Mouse (Mus musculus) heart, embryonic 11.5 days (tissue): ENCODE data around the gene Trim14. TPM values are rescaled to one million over a fixed set of nuclear protein-coding genes. Genes with fewer than 3 reads are reported as not detected.

Experiments used
- ATAC-seq: fragments of 200-750 bp; cut with Nextera tagmentation; replicated peaks from 2 replicates; pipeline ENCODE4 v1.8.0; 2017; ENCODE audit warnings: moderate library complexity; ENCODE audit not compliant: insufficient number of reproducible peaks, low FRiP score, low TSS enrichment
- H3K27ac ChIP-seq: fragments of 300-500 bp; sonication (generic); 2 replicates; pipeline ENCODE4 v1.5.1; 2014; ENCODE audit warnings: mild to moderate bottlenecking, low read depth, low read length
- H3K27me3 ChIP-seq: fragments of 300-500 bp; sonication (generic); 2 replicates; pipeline ENCODE4 v1.6.1; 2014; ENCODE audit warnings: mild to moderate bottlenecking, low read length, mixed read lengths; ENCODE audit not compliant: control insufficient read depth, insufficient read depth
- H3K36me3 ChIP-seq: fragments of 300-500 bp; sonication (generic); 2 replicates; pipeline ENCODE4 v1.6.1; 2014; ENCODE audit warnings: mild to moderate bottlenecking, low read length, moderate library complexity, mixed read lengths; ENCODE audit not compliant: control insufficient read depth, insufficient read depth
- H3K4me1 ChIP-seq: fragments of 300-500 bp; sonication (generic); 2 replicates; pipeline ENCODE4 v1.6.1; 2014; ENCODE audit warnings: low read length; ENCODE audit not compliant: control insufficient read depth, insufficient read depth
- H3K4me2 ChIP-seq: fragments of 300-500 bp; sonication (generic); 2 replicates; pipeline ENCODE4 v1.6.1; 2014; ENCODE audit warnings: mild to moderate bottlenecking, moderate library complexity
- H3K4me3 ChIP-seq: fragments of 300-500 bp; sonication (generic); 2 replicates; pipeline ENCODE4 v1.5.1; 2014; ENCODE audit warnings: low read depth, low read length
- H3K9ac ChIP-seq: fragments of 300-500 bp; sonication (generic); 2 replicates; pipeline ENCODE4 v1.6.1; 2014; ENCODE audit warnings: mild to moderate bottlenecking, low read depth, low read length, moderate library complexity
- H3K9me3 ChIP-seq: fragments of 300-500 bp; sonication (generic); replicated peaks from 2 replicates; pipeline ENCODE4 v1.6.1; 2016; ENCODE audit warnings: low read length; ENCODE audit not compliant: control insufficient read depth
- WGBS: fragments of 180-500 bp; shearing (Covaris S2); extraction: QIAGEN DNeasy Blood & Tissue Kit; methylation state at CpG from one replicate; pipeline ENCODE4 v1.1.7; 2014; ENCODE audit not compliant: insufficient replicate concordance; 5-methylcytosine and 5-hydroxymethylcytosine counted together
- polyA plus RNA-seq: library from polyadenylated mRNA; unstranded; fragments of >200 nt; fragmentation: Nextera tagmentation; extraction: Ambion mirVana; gene quantifications from 2 replicates; pipeline ENCODE4 v1.2.1, GENCODE M21; 2014

The Trim14 gene
- polyA plus RNA-seq, 1 experiment from 2014 or later, result 1.8 TPM

DNA sequence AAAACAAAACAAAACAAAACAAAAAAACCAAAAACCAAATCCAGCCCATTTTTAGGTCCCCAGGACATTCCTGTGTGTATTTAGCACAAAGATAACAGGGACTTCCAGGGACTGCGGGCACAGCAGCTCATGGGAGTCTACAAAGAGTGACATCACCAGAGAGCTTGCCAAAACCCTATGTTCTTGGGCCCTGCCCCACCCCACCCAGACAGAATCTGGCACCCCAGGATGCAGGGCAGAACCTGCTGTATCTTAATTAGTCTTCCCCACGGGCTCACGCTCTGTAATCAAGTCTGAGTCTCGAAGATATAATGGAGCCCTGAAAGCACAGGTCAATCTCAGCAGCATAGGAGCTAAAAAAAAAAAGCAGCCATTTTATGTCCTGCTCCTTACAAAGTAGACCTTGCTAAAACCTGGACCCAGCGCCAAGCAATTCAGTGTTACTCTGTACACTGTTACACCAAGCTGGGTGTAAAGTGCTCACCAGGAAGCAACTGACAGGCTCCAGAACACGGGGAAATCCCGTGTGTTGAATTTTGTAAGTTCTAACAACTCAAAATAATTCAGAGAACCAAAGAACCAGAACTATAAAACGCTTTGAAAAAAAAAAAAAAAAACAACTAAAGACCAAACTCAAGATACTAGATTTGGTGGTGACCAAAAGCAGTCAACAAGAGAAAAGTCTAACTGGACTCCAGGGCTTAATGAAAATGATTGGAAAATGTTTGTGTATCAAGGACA, 31.2 kb upstream of the Trim14 start:
- H3K9ac ChIP-seq, result no peak overlapping the region
- H3K4me1 ChIP-seq, result no peaks in the 10 kb centered on the region
- no peaks in the 10 kb centered on the region for H3K9me3 ChIP-seq
- no peak overlapping the region for H3K4me2 ChIP-seq
- no peaks in the 10 kb centered on the region for H3K27me3 ChIP-seq
- WGBS, result 51% methylated on average over 8 of the region's 8 CpGs
- H3K4me3 ChIP-seq, result no peak overlapping the region
- no peaks in the 10 kb centered on the region for H3K36me3 ChIP-seq
- ATAC-seq, result no peak
- H3K27ac ChIP-seq, result no peak overlapping the region

DNA sequence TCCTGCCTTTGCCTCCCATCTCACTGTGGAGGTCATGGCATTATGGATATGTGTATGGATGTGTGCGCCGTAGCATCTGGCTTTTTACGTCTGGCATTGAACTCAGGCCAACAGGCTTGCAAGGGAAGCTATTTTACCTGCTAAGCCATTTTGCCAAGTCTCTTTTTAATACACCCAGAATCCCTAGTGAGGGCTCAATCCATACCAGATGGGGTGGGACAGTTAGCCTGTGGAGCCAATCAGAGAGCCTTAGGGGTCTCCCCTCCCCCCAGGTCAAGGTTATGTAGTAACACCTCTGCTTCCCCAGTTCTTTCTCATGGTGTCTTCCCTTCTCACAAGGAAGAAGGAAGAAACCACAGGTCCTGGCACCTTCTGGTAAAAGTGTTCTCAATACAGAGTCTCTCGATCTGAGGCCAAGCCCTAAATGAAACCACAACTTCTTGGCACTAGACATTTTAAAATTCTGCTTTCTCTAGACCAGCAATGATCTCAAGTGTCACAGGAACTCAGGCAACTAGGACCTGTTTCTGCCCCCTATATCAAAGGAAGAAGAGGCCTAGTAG, 29.5 kb upstream of the Trim14 start:
- H3K4me3 ChIP-seq, result no peak overlapping the region
- no peaks in the 10 kb centered on the region for H3K4me1 ChIP-seq
- no peaks in the 10 kb centered on the region for H3K36me3 ChIP-seq
- ATAC-seq, result no peak
- WGBS, result 89% methylated on average over 4 of the region's 4 CpGs
- H3K9me3 ChIP-seq, result no peaks in the 10 kb centered on the region
- no peaks in the 10 kb centered on the region for H3K27me3 ChIP-seq
- no peak overlapping the region for H3K4me2 ChIP-seq
- no peak overlapping the region for H3K27ac ChIP-seq
- no peak overlapping the region for H3K9ac ChIP-seq

DNA sequence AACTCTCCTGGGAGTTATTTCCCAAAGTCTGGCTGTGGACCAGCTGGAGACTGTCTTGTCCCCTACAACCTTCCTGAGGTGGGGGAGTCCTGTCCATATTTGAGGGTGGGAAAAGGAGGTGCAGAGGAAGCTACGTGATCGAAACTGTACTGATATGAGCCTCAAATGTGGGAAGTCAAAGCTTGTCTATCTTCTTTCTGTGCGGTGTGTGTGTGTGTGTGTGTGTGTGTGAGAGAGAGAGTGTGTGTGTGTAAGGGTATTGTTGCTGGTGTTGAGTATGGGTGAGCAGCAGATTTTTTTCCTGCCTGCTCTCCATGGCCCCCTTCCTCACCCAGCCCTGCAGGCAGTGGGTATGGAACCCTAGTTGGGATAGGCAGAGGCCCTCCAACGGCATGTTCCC, 28.3 kb upstream of the Trim14 start:
- no peaks in the 10 kb centered on the region for H3K36me3 ChIP-seq
- WGBS, result 72% methylated on average over 4 of the region's 4 CpGs
- no peaks in the 10 kb centered on the region for H3K27me3 ChIP-seq
- no peak overlapping the region for H3K27ac ChIP-seq
- no peaks in the 10 kb centered on the region for H3K4me1 ChIP-seq
- no peak for ATAC-seq
- H3K4me2 ChIP-seq, result no peak overlapping the region
- H3K9me3 ChIP-seq, result no peaks in the 10 kb centered on the region
- no peak overlapping the region for H3K4me3 ChIP-seq
- no peak overlapping the region for H3K9ac ChIP-seq

DNA sequence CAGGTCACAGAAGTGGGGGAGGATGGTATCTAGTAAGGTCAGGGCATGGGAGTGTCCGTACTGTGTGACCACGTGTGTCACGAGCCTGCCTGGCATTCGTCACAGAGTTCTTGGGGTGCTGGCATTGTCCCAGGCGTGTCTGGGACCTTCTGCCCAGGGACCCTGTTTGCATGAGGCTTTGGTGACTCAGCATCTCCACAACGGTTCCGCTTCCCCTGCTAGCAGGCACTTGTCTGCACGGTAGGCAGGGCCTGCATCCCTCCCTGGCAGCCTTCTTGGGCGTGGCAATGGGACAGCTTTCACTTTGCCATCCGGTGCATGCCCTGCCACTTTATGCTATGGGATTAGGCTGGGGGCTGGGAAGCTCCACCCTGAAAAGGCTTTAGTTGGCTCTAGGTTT, 27.9 kb upstream of the Trim14 start:
- Histone ChIP-seq H3K4me3 (no peak overlapping the region), H3K9ac (no peak overlapping the region), H3K4me2 (no peak overlapping the region), H3K9me3 (no peaks in the 10 kb centered on the region), H3K27me3 (no peaks in the 10 kb centered on the region), H3K4me1 (no peaks in the 10 kb centered on the region), H3K27ac (no peak overlapping the region), H3K36me3 (no peaks in the 10 kb centered on the region)
- 59% methylated on average over 10 of the region's 10 CpGs for WGBS
- ATAC-seq, result no peak

DNA sequence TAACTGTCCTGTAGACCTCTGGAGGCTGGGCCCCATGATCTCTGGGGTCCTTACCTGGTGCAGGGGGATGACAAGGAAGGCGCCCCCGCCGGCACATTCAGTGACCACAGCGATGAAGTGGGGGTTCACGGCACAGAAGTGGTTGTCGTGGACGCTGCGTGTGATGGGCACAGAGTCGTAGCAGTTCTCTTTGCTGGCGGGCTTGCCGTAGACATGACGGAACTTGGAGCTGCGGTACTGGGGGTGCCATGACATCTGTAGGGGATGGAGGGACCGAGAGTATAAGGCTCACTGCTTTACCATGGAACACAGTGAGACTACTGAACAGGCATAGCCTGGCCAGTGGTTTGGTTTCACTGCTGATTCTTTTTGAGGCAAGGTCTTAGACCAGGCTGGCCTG, 26.9 kb upstream of the Trim14 start:
- 94% methylated on average over 14 of the region's 14 CpGs for WGBS
- no peak for ATAC-seq
- no peak overlapping the region for H3K4me2 ChIP-seq

GRCm38 (mm10) chr4:46562037-46562436, 26.1 kb upstream of the Trim14 start:
- ATAC-seq, result no peak
- no peaks in the 10 kb centered on the region for H3K27me3 ChIP-seq
- no peak overlapping the region for H3K27ac ChIP-seq
- WGBS, result 53% methylated on average over 5 of the region's 5 CpGs
- no peak overlapping the region for H3K4me3 ChIP-seq
- no peak overlapping the region for H3K9ac ChIP-seq
- H3K36me3 ChIP-seq, result no peaks in the 10 kb centered on the region
- H3K9me3 ChIP-seq, result no peaks in the 10 kb centered on the region
- H3K4me2 ChIP-seq, result no peak overlapping the region
- no peaks in the 10 kb centered on the region for H3K4me1 ChIP-seq

More for the DNA sequence above, 26.9 kb upstream of the Trim14 start:
- Histone ChIP-seq H3K9me3 (no peaks in the 10 kb centered on the region), H3K9ac (no peak overlapping the region), H3K27me3 (no peaks in the 10 kb centered on the region), H3K4me3 (no peak overlapping the region), H3K4me1 (no peaks in the 10 kb centered on the region), H3K36me3 (no peaks in the 10 kb centered on the region), H3K27ac (no peak overlapping the region)

DNA sequence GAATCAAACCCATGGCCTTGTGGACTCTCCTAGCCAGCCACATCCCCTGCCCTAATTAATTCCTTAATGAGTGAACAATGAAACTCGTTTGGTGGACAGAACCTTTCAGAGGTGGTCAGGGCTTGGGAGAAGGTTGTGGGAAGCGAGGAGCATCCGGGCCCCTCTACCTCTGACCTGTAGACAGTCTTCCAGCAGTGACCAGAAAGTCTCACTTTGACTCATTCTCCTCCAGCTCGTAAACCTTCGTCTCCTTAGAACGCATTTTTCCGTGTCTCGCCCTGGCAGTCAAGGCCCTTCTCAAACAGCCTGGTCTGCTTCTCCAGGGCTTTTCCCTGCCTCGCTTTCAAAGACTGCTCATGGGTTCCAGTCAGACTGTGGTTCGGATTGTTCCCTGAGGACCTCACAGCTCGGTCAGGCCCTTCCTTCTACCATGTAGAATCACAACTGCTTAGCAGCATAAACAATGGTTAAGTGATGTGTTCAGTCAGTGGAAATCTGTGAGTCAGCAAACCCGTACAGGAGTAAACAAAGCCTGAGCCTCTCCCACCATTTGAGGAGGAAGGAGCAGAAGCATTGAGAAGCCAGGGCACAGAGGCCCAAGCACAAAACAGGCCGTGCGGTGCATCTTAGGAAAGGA, 24.2 kb upstream of the Trim14 start:
- no peaks in the 10 kb centered on the region for H3K4me1 ChIP-seq
- no peak overlapping the region for H3K4me3 ChIP-seq
- no peak overlapping the region for H3K9ac ChIP-seq
- no peak for ATAC-seq
- no peaks in the 10 kb centered on the region for H3K36me3 ChIP-seq
- H3K27me3 ChIP-seq, result no peaks in the 10 kb centered on the region
- 78% methylated on average over 14 of the region's 14 CpGs for WGBS
- no peak overlapping the region for H3K4me2 ChIP-seq
- H3K9me3 ChIP-seq, result no peaks in the 10 kb centered on the region
- H3K27ac ChIP-seq, result no peak overlapping the region

DNA sequence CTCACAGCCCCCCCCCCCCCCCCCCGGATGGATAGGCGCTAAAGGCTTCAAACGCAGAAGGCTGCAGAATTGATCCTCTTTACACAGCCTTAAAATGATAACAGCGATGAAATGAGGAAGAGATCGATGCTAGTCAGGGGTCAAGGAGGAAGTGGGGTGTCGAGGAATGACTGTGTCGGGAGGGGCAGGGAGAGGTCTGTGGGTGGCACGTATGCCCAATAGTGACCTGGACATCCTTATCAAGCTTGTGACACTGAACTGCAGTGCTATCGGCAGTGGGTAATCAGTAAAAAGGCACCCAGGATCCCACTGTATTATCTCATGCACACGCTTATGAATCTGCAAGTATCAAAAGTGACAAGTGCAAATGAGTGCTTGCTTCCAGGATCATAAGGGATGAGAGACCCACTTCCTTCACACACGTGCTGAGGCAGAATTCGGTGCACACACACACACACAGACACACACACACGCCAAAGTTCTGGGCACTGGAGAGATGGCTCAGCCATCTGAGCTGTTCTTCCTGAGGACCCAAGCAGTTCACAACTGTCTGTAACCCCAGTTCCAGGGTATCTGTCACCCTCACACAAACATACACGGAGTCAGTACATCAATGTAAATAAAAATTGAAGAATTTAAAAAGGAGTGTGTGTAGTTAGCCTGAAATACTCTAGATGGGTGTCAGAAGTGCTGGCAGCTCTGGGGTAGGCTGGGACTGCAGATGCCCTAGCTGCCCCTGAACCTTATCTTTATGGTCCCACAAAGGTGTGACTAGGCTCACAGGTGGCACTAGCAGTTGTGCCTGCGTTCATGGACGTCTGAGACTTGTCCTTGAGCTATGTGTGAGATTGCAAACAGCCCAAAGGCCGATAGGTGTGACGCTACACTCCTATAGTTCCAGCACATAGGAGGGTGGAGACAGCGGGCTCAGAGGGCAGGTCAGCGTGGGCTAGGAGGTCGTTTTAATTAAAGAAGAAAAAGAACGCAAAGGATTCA, 23.0 kb upstream of the Trim14 start:
- WGBS, result 65% methylated on average over 22 of the region's 22 CpGs
- Histone ChIP-seq H3K36me3 (no peaks in the 10 kb centered on the region), H3K4me1 (no peaks in the 10 kb centered on the region; the same call in 1 of the 2 replicates), H3K4me3 (no peak overlapping the region), H3K27ac (no peak overlapping the region), H3K4me2 (no peak overlapping the region), H3K27me3 (no peaks in the 10 kb centered on the region), H3K9me3 (no peaks in the 10 kb centered on the region), H3K9ac (no peak overlapping the region)
- no peak for ATAC-seq
